Mouse (Mus musculus) small intestine, adult 2 months (tissue): Measurements from ENCODE around the gene Chst11.

ENCODE experiments used
- CTCF ChIP-seq: fragments of 200-500 bp; IDR thresholded peaks from 2 replicates; pipeline ENCODE4 v1.5.1; 2012; ENCODE audit warnings: low read depth, mild to moderate bottlenecking, control low read depth, inconsistent platforms, low read length, moderate library complexity, mixed read lengths; ENCODE audit not compliant: insufficient replicate concordance, insufficient read length; ENCODE audit errors: extremely low read depth
- POLR2A ChIP-seq: fragments of 200-500 bp; IDR thresholded peaks from 2 replicates; pipeline ENCODE4 v1.6.1; 2012; ENCODE audit warnings: low read depth, mild to moderate bottlenecking, control low read depth, inconsistent platforms, low read length, moderate library complexity

- TF ChIP-seq CTCF = no peak
- no peak for TF ChIP-seq POLR2A
Measured at GRCm38 (mm10) chr10:83184480-83185069, 199.3 kb downstream of the Chst11 start.
